Mouse (Mus musculus) hindbrain, embryonic 16.5 days (tissue): ENCODE measurements around the gene Fbxo24. TPM values are rescaled to one million over a fixed set of nuclear protein-coding genes. Genes with fewer than 3 reads are reported as not detected.

Experiments
- ATAC-seq: fragments of 200-750 bp; cut with Nextera tagmentation; 2 replicates; pipeline ENCODE4 v1.8.0; 2017; ENCODE audit warnings: moderate TSS enrichment, moderate library complexity
- H3K27ac ChIP-seq: fragments of 300-500 bp; sonication (generic); 2 replicates; pipeline ENCODE4 v1.5.1; 2014; ENCODE audit warnings: low read depth, mild to moderate bottlenecking, control low read depth, low read length, moderate library complexity
- H3K27me3 ChIP-seq: fragments of 300-500 bp; sonication (generic); replicated peaks from 2 replicates; pipeline ENCODE4 v1.6.1; 2014; ENCODE audit warnings: low read length; ENCODE audit not compliant: control insufficient read depth, insufficient read depth
- H3K36me3 ChIP-seq: fragments of 300-500 bp; sonication (generic); 2 replicates; pipeline ENCODE4 v1.6.1; 2014; ENCODE audit warnings: mild to moderate bottlenecking, low read length, moderate library complexity, mixed read lengths; ENCODE audit not compliant: control insufficient read depth, insufficient read depth
- H3K4me1 ChIP-seq: fragments of 300-500 bp; sonication (generic); 2 replicates; pipeline ENCODE4 v1.6.1; 2014; ENCODE audit warnings: low read depth, low read length; ENCODE audit not compliant: control insufficient read depth, insufficient read depth
- H3K4me2 ChIP-seq: fragments of 300-500 bp; sonication (generic); 2 replicates; pipeline ENCODE4 v1.6.1; 2014; ENCODE audit warnings: mild to moderate bottlenecking, low read length, control low read depth, moderate library complexity
- H3K4me3 ChIP-seq: fragments of 300-500 bp; sonication (generic); 2 replicates; pipeline ENCODE4 v1.5.1; 2014; ENCODE audit warnings: mild to moderate bottlenecking, low read length, control low read depth, moderate library complexity
- H3K9ac ChIP-seq: fragments of 300-500 bp; sonication (generic); 2 replicates; pipeline ENCODE4 v1.6.1; 2014; ENCODE audit warnings: low read depth, mild to moderate bottlenecking, control low read depth, low read length, moderate library complexity
- H3K9me3 ChIP-seq: fragments of 300-500 bp; sonication (generic); 2 replicates; pipeline ENCODE4 v1.6.1; 2014; ENCODE audit warnings: mild to moderate bottlenecking, low read length, moderate library complexity; ENCODE audit not compliant: control insufficient read depth
- WGBS: fragments of 180-500 bp; shearing (Covaris S2); extraction: QIAGEN DNeasy Blood & Tissue Kit; methylation state at CpG from one replicate; pipeline ENCODE4 v1.1.7; 2014; 5-methylcytosine and 5-hydroxymethylcytosine counted together
- polyA plus RNA-seq: library from polyadenylated mRNA; unstranded; fragments of >200 nt; fragmentation: Nextera tagmentation; extraction: Ambion mirVana; gene quantifications from 2 replicates; pipeline ENCODE4 v1.2.1, GENCODE M21; 2015

Fbxo24 gene
- polyA plus RNA-seq, 1 experiment from 2014 or later: not detected

- ATAC-seq: no peak
- H3K36me3 ChIP-seq: no peaks in the 10 kb centered on the region
- H3K9ac ChIP-seq: peak overlapping the region; percentile 3; the same call in 1 of the 2 replicates
- H3K27ac ChIP-seq: no peak overlapping the region
- H3K27me3 ChIP-seq: no peaks in the 10 kb centered on the region
- H3K4me1 ChIP-seq: peaks cover 6% of the 10 kb centered on the region
- H3K9me3 ChIP-seq: no peaks in the 10 kb centered on the region
- no peak overlapping the region for H3K4me2 ChIP-seq
- H3K4me3 ChIP-seq: no peak overlapping the region; the same call in 1 of the 2 replicates
- WGBS: 31% methylated on average over 6 of the region's 6 CpGs
Measured at GRCm38 (mm10) chr5:137611245-137611602, 17.6 kb downstream of the Fbxo24 start.

GRCm38 (mm10) chr5:137610548-137611244 lies 18.1 kb downstream of the Fbxo24 start:
- Histone ChIP-seq H3K27me3 (no peaks in the 10 kb centered on the region), H3K9me3 (no peaks in the 10 kb centered on the region), H3K27ac (no peak overlapping the region), H3K4me2 (no peak overlapping the region), H3K4me3 (no peak overlapping the region; the same call in 1 of the 2 replicates), H3K36me3 (no peaks in the 10 kb centered on the region), H3K9ac (peak overlapping the region; percentile 13; the same call in 1 of the 2 replicates), H3K4me1 (peaks cover 6% of the 10 kb centered on the region)
- ATAC-seq: no peak
- 23% methylated on average over 11 of the region's 12 CpGs for WGBS

- H3K4me2 ChIP-seq: no peak overlapping the region
- ATAC-seq: no peak
- H3K9ac ChIP-seq: no peak overlapping the region
- H3K4me1 ChIP-seq: peaks cover 6% of the 10 kb centered on the region
- H3K27me3 ChIP-seq: no peaks in the 10 kb centered on the region
- H3K4me3 ChIP-seq: no peak overlapping the region
- no peaks in the 10 kb centered on the region for H3K36me3 ChIP-seq
- 74% methylated on average over 4 of the region's 4 CpGs for WGBS
- no peaks in the 10 kb centered on the region for H3K9me3 ChIP-seq
- no peak overlapping the region for H3K27ac ChIP-seq
Measured at GRCm38 (mm10) chr5:137610056-137610455, 18.7 kb downstream of the Fbxo24 start.

GRCm38 (mm10) chr5:137609292-137609691 lies 19.5 kb downstream of the Fbxo24 start:
- WGBS: 58% methylated on average over 3 of the region's 3 CpGs
- H3K4me2 ChIP-seq: no peak overlapping the region
- no peak for ATAC-seq

GRCm38 (mm10) chr5:137608654-137609190 lies 20.1 kb downstream of the Fbxo24 start:
- Histone ChIP-seq H3K4me3 (peak overlapping the region; percentile 18), H3K9ac (peak overlapping the region; percentile 48)

More at GRCm38 (mm10) chr5:137609292-137609691, 19.5 kb downstream of the Fbxo24 start:
- Histone ChIP-seq H3K9me3 (no peaks in the 10 kb centered on the region), H3K4me3 (no peak overlapping the region), H3K4me1 (peaks cover 6% of the 10 kb centered on the region), H3K27me3 (no peaks in the 10 kb centered on the region), H3K9ac (no peak overlapping the region), H3K27ac (no peak overlapping the region), H3K36me3 (no peaks in the 10 kb centered on the region)

GRCm38 (mm10) chr5:137607860-137608653 lies 20.7 kb downstream of the Fbxo24 start:
- H3K4me1 ChIP-seq: peaks cover 6% of the 10 kb centered on the region
- 14% methylated on average over 26 of the region's 26 CpGs for WGBS
- peak overlapping the region; percentile 41 for H3K4me2 ChIP-seq
- no peaks in the 10 kb centered on the region for H3K36me3 ChIP-seq
- no peak; the same call in 1 of the 2 replicates for ATAC-seq
- H3K27me3 ChIP-seq: no peaks in the 10 kb centered on the region
- peak overlapping the region; percentile 48 for H3K9ac ChIP-seq
- H3K27ac ChIP-seq: no peak overlapping the region
- no peaks in the 10 kb centered on the region for H3K9me3 ChIP-seq
- H3K4me3 ChIP-seq: peak overlapping the region; percentile 18

More at GRCm38 (mm10) chr5:137608654-137609190, 20.1 kb downstream of the Fbxo24 start:
- Histone ChIP-seq H3K27ac (no peak overlapping the region), H3K4me2 (peak overlapping the region; percentile 41), H3K27me3 (no peaks in the 10 kb centered on the region), H3K4me1 (peaks cover 6% of the 10 kb centered on the region), H3K9me3 (no peaks in the 10 kb centered on the region), H3K36me3 (no peaks in the 10 kb centered on the region)
- no peak; the same call in 1 of the 2 replicates for ATAC-seq
- WGBS: 19% methylated on average over 23 of the region's 23 CpGs

GRCm38 (mm10) chr5:137601365-137601729 lies 27.5 kb downstream of the Fbxo24 start:
- Histone ChIP-seq H3K9me3 (no peaks in the 10 kb centered on the region), H3K4me1 (peaks cover 16% of the 10 kb centered on the region), H3K4me2 (peak overlapping the region; percentile 81), H3K4me3 (peak overlapping the region; percentile 63), H3K9ac (peak overlapping the region; percentile 48), H3K27ac (0 out of 2 replicates have a peak overlapping the region, but pooled peaks have one; percentile 16), H3K36me3 (peaks cover 2% of the 10 kb centered on the region; the same call in 1 of the 2 replicates), H3K27me3 (no peaks in the 10 kb centered on the region)
- no peak for ATAC-seq
- WGBS: under 1% methylated on average over 22 of the region's 22 CpGs

- peak within 1 kb of the TSS; percentile 86 for H3K4me2 ChIP-seq
- WGBS: under 1% methylated on average over 37 of the region's 41 CpGs
- peak within 1 kb of the TSS; percentile 63 for H3K4me3 ChIP-seq
- no peaks in the 10 kb centered on the region for H3K27me3 ChIP-seq
- peaks cover 2% of the 10 kb centered on the region; the same call in 1 of the 2 replicates for H3K36me3 ChIP-seq
- peak; percentile 97 for ATAC-seq
- H3K4me1 ChIP-seq: peaks cover 16% of the 10 kb centered on the region
- H3K9ac ChIP-seq: peak within 1 kb of the TSS; percentile 86
- no peaks in the 10 kb centered on the region for H3K9me3 ChIP-seq
- H3K27ac ChIP-seq: peak within 1 kb of the TSS; percentile 81
Measured at GRCm38 (mm10) chr5:137600619-137601364, 28.0 kb downstream of the Fbxo24 start, which contains the start of gene Mospd3. Gene Mospd3, minus strand, starts transcription at chr5:137601058.
